Mouse (Mus musculus): Measurements from ENCODE around the gene Rbm20. TPM values are rescaled to one million over a fixed set of nuclear protein-coding genes. Genes with fewer than 3 reads are reported as not detected.
A peak's percentile ranks its signal among the peaks of the same experiment; 100 is the strongest.

The Rbm20 gene
- polyA plus RNA-seq, 1 experiment from 2014 or later: 2.7 TPM

- ATAC-seq (ENCODE audit: insufficient number of reproducible peaks, low FRiP score, low TSS enrichment, low read depth) (no peak), DNase-seq (ENCODE audit: low spot score) (no peak)
- Histone ChIP-seq H3K9ac (ENCODE audit: low read length) (no peak overlapping the region), H3K4me3 (ENCODE audit: low read depth, low read length) (no peak overlapping the region), H3K9me3 (ENCODE audit: control insufficient read depth, low read length) (no peaks in the 10 kb centered on the region), H3K36me3 (ENCODE audit: control insufficient read depth, insufficient read depth, low read length) (no peaks in the 10 kb centered on the region), H3K27ac (replicated peaks; ENCODE audit: low read depth, low read length) (no peak overlapping the region), H3K27me3 (ENCODE audit: control insufficient read depth, insufficient read depth, low read length) (no peaks in the 10 kb centered on the region), H3K4me1 (ENCODE audit: control insufficient read depth, insufficient read depth, low read length) (no peaks in the 10 kb centered on the region), H3K4me2 (ENCODE audit: low read depth, severe bottlenecking) (no peak overlapping the region)
- WGBS: 87% methylated on average over 3 of the region's 3 CpGs
These were observed 68.2 kb downstream of the Rbm20 start for GRCm38 (mm10) chr19:53745354-53745753.

DNA sequence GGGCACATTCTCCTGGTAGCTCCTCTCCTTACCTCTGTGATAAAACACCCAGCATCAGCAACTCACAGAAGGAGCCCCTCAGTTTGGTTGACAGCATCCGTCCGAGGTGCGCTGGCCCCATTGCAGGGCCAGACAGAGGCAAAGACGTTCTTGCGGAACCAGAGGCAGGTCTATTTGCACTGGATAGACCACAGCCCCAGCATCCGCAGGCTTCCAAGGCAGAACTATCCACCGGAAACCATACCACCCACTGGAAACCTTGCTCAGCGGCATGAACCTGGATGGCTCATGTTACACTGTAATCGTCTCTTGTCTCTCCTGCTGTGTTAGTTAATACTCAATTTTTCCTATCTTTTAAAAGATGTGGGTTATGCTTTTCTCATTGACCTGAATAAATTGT lies 69.0 kb downstream of the Rbm20 start:
- H3K4me2 ChIP-seq (ENCODE audit: low read depth, severe bottlenecking): no peak overlapping the region
- H3K27me3 ChIP-seq (ENCODE audit: control insufficient read depth, insufficient read depth, low read length): no peaks in the 10 kb centered on the region
- ATAC-seq (ENCODE audit: insufficient number of reproducible peaks, low FRiP score, low TSS enrichment, low read depth): no peak
- DNase-seq (ENCODE audit: low spot score): no peak
- no peak overlapping the region for H3K4me3 ChIP-seq (ENCODE audit: low read depth, low read length)
- no peaks in the 10 kb centered on the region for H3K9me3 ChIP-seq (ENCODE audit: control insufficient read depth, low read length)
- 67% methylated on average over 9 of the region's 9 CpGs for WGBS
- H3K27ac ChIP-seq (replicated peaks; ENCODE audit: low read depth, low read length): no peak overlapping the region
- no peaks in the 10 kb centered on the region for H3K36me3 ChIP-seq (ENCODE audit: control insufficient read depth, insufficient read depth, low read length)
- no peak overlapping the region for H3K9ac ChIP-seq (ENCODE audit: low read length)
- H3K4me1 ChIP-seq (ENCODE audit: control insufficient read depth, insufficient read depth, low read length): no peaks in the 10 kb centered on the region

- no peak overlapping the region for H3K27ac ChIP-seq (replicated peaks; ENCODE audit: low read depth, low read length)
- H3K27me3 ChIP-seq (ENCODE audit: control insufficient read depth, insufficient read depth, low read length): no peaks in the 10 kb centered on the region
- no peaks in the 10 kb centered on the region for H3K36me3 ChIP-seq (ENCODE audit: control insufficient read depth, insufficient read depth, low read length)
- 83% methylated on average over 13 of the region's 13 CpGs for WGBS
- H3K4me3 ChIP-seq (ENCODE audit: low read depth, low read length): no peak overlapping the region
- no peaks in the 10 kb centered on the region for H3K9me3 ChIP-seq (ENCODE audit: control insufficient read depth, low read length)
- no peak overlapping the region for H3K4me2 ChIP-seq (ENCODE audit: low read depth, severe bottlenecking)
- ATAC-seq (ENCODE audit: insufficient number of reproducible peaks, low FRiP score, low TSS enrichment, low read depth) (no peak), DNase-seq (ENCODE audit: low spot score) (no peak)
- H3K4me1 ChIP-seq (ENCODE audit: control insufficient read depth, insufficient read depth, low read length): no peaks in the 10 kb centered on the region
- no peak overlapping the region for H3K9ac ChIP-seq (ENCODE audit: low read length)
These were observed 71.2 kb downstream of the Rbm20 start for GRCm38 (mm10) chr19:53748236-53748775.

DNA sequence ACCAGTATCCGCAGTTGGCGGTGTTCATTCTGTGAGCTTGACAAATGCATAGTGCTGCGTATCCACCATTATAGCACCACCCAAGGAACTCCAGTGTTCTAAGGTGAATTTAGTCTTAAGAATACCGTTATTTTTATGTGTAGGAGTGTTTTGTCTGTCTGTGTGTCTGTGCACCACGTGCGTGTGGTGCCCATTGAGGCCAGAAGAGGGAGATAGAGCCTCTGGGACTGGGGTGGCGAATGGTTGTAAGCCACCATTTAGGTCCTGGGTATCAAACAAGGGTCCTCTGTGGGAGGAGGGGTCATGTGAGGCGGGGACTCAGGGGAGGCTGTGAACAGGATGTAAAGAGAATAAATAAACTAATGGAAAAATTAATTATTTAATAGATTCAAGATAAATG lies 72.2 kb downstream of the Rbm20 start:
- H3K4me2 ChIP-seq (ENCODE audit: low read depth, severe bottlenecking): no peak overlapping the region
- no peaks in the 10 kb centered on the region for H3K9me3 ChIP-seq (ENCODE audit: control insufficient read depth, low read length)
- H3K27ac ChIP-seq (replicated peaks; ENCODE audit: low read depth, low read length): no peak overlapping the region
- no peak overlapping the region for H3K9ac ChIP-seq (ENCODE audit: low read length)
- H3K4me3 ChIP-seq (ENCODE audit: low read depth, low read length): no peak overlapping the region
- no peak for ATAC-seq (ENCODE audit: insufficient number of reproducible peaks, low FRiP score, low TSS enrichment, low read depth)
- no peaks in the 10 kb centered on the region for H3K27me3 ChIP-seq (ENCODE audit: control insufficient read depth, insufficient read depth, low read length)
- DNase-seq (ENCODE audit: low spot score): no peak
- H3K4me1 ChIP-seq (ENCODE audit: control insufficient read depth, insufficient read depth, low read length): no peaks in the 10 kb centered on the region
- H3K36me3 ChIP-seq (ENCODE audit: control insufficient read depth, insufficient read depth, low read length): no peaks in the 10 kb centered on the region
- WGBS: 93% methylated on average over 8 of the region's 8 CpGs

- 66% methylated on average over 22 of the region's 22 CpGs for WGBS
- Histone ChIP-seq H3K9ac (ENCODE audit: low read length) (no peak overlapping the region), H3K27me3 (ENCODE audit: control insufficient read depth, insufficient read depth, low read length) (no peaks in the 10 kb centered on the region), H3K4me1 (ENCODE audit: control insufficient read depth, insufficient read depth, low read length) (no peaks in the 10 kb centered on the region), H3K4me2 (ENCODE audit: low read depth, severe bottlenecking) (no peak overlapping the region), H3K27ac (replicated peaks; ENCODE audit: low read depth, low read length) (no peak overlapping the region), H3K36me3 (ENCODE audit: control insufficient read depth, insufficient read depth, low read length) (no peaks in the 10 kb centered on the region), H3K4me3 (ENCODE audit: low read depth, low read length) (no peak overlapping the region), H3K9me3 (ENCODE audit: control insufficient read depth, low read length) (no peaks in the 10 kb centered on the region)
- DNase-seq (ENCODE audit: low spot score) (no peak), ATAC-seq (ENCODE audit: insufficient number of reproducible peaks, low FRiP score, low TSS enrichment, low read depth) (no peak)
These were observed 74.5 kb downstream of the Rbm20 start for GRCm38 (mm10) chr19:53751420-53752185.

- DNase-seq (ENCODE audit: low spot score) (no peak), ATAC-seq (ENCODE audit: insufficient number of reproducible peaks, low FRiP score, low TSS enrichment, low read depth) (no peak)
- Histone ChIP-seq H3K36me3 (ENCODE audit: control insufficient read depth, insufficient read depth, low read length) (no peaks in the 10 kb centered on the region), H3K9me3 (ENCODE audit: control insufficient read depth, low read length) (no peaks in the 10 kb centered on the region), H3K4me3 (ENCODE audit: low read depth, low read length) (no peak overlapping the region), H3K4me1 (ENCODE audit: control insufficient read depth, insufficient read depth, low read length) (no peaks in the 10 kb centered on the region), H3K4me2 (ENCODE audit: low read depth, severe bottlenecking) (no peak overlapping the region), H3K27ac (replicated peaks; ENCODE audit: low read depth, low read length) (no peak overlapping the region), H3K27me3 (ENCODE audit: control insufficient read depth, insufficient read depth, low read length) (no peaks in the 10 kb centered on the region), H3K9ac (ENCODE audit: low read length) (no peak overlapping the region)
- 59% methylated on average over 7 of the region's 7 CpGs for WGBS
These were observed 75.9 kb downstream of the Rbm20 start for GRCm38 (mm10) chr19:53752993-53753392.

DNA sequence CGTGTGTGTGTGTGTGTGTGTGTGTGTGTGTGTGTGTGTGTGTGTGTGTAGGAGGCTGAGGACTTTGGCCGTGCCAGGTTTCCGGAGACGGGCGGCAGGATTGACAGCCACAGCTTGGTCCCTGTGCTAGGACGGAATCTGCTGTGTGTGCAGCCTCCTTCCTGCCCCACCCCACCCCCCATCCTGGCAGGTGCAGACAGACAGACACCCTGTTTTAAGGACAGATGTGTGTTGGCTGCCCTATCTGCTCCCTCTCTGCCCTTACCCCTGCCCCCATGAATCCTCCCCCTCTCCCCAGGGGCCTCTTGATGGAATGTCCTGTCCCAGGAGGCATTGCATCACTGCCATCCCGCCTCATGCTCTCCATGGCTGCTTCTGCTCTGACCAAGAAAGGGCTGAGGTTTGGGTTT lies 77.3 kb downstream of the Rbm20 start:
- no peak overlapping the region for H3K4me2 ChIP-seq (ENCODE audit: low read depth, severe bottlenecking)
- 0 out of 2 replicates have a peak, but pooled peaks have one; percentile 13 for ATAC-seq (ENCODE audit: insufficient number of reproducible peaks, low FRiP score, low TSS enrichment, low read depth)
- no peak overlapping the region for H3K9ac ChIP-seq (ENCODE audit: low read length)
- H3K4me3 ChIP-seq (ENCODE audit: low read depth, low read length): no peak overlapping the region
- no peak for DNase-seq (ENCODE audit: low spot score)
- no peaks in the 10 kb centered on the region for H3K9me3 ChIP-seq (ENCODE audit: control insufficient read depth, low read length)
- H3K27me3 ChIP-seq (ENCODE audit: control insufficient read depth, insufficient read depth, low read length): no peaks in the 10 kb centered on the region
- no peaks in the 10 kb centered on the region for H3K4me1 ChIP-seq (ENCODE audit: control insufficient read depth, insufficient read depth, low read length)
- H3K27ac ChIP-seq (replicated peaks; ENCODE audit: low read depth, low read length): no peak overlapping the region
- 62% methylated on average over 7 of the region's 7 CpGs for WGBS
- no peaks in the 10 kb centered on the region for H3K36me3 ChIP-seq (ENCODE audit: control insufficient read depth, insufficient read depth, low read length)

DNA sequence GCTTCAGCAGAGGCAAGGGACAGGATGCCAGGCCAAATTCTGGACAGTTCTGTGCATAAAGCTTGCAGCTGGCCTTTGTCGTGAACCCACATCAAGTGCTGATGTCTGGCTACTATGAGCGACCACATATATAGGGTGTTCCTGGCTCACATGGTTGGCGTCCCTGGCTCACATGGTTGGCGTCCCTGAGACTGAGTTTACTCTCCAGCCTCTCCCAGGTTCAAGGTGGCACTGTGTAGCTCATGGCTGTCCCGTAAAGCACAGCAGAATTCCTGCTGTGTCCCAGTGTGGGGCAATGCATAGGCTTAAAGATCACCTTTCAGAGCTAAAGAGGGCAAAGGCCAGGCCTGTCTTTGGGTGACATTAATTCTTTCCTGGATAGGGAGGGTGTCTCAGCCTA lies 78.2 kb downstream of the Rbm20 start:
- WGBS: 75% methylated on average over 5 of the region's 5 CpGs
- Histone ChIP-seq H3K27me3 (ENCODE audit: control insufficient read depth, insufficient read depth, low read length) (no peaks in the 10 kb centered on the region), H3K27ac (replicated peaks; ENCODE audit: low read depth, low read length) (no peak overlapping the region), H3K4me2 (ENCODE audit: low read depth, severe bottlenecking) (no peak overlapping the region), H3K9me3 (ENCODE audit: control insufficient read depth, low read length) (no peaks in the 10 kb centered on the region), H3K9ac (ENCODE audit: low read length) (no peak overlapping the region), H3K4me1 (ENCODE audit: control insufficient read depth, insufficient read depth, low read length) (no peaks in the 10 kb centered on the region), H3K36me3 (ENCODE audit: control insufficient read depth, insufficient read depth, low read length) (no peaks in the 10 kb centered on the region), H3K4me3 (ENCODE audit: low read depth, low read length) (no peak overlapping the region)
- DNase-seq (ENCODE audit: low spot score) (no peak), ATAC-seq (ENCODE audit: insufficient number of reproducible peaks, low FRiP score, low TSS enrichment, low read depth) (no peak)

All from limb, embryonic 11.5 days (tissue).